Mouse (Mus musculus) heart, embryonic 13.5 days (tissue): ENCODE measurements around the gene Fosl2. TPM values are rescaled to one million over a fixed set of nuclear protein-coding genes. Genes with fewer than 3 reads are reported as not detected.
A peak's percentile ranks its signal among the peaks of the same experiment; 100 is the strongest.

ENCODE experiments used
- ATAC-seq: fragments of 200-750 bp; cut with Nextera tagmentation; 2 replicates; pipeline ENCODE4 v1.8.0; 2017; ENCODE audit warnings: moderate TSS enrichment; ENCODE audit not compliant: insufficient number of reproducible peaks, low FRiP score, low TSS enrichment; ENCODE audit errors: extremely low read depth
- H3K27ac ChIP-seq: fragments of 300-500 bp; sonication (generic); replicated peaks from 2 replicates; pipeline ENCODE4 v1.5.1; 2015; ENCODE audit warnings: moderate library complexity, mild to moderate bottlenecking, inconsistent platforms
- H3K27me3 ChIP-seq: fragments of 300-500 bp; sonication (generic); replicated peaks from 2 replicates; pipeline ENCODE4 v1.6.1; 2015; ENCODE audit warnings: mild to moderate bottlenecking, inconsistent platforms
- H3K36me3 ChIP-seq: fragments of 300-500 bp; sonication (generic); 2 replicates; pipeline ENCODE4 v1.6.1; 2015; ENCODE audit warnings: mild to moderate bottlenecking, inconsistent platforms
- H3K4me1 ChIP-seq: fragments of 300-500 bp; sonication (generic); 2 replicates; pipeline ENCODE4 v1.6.1; 2015; ENCODE audit warnings: inconsistent platforms
- H3K4me2 ChIP-seq: fragments of 300-500 bp; sonication (generic); 2 replicates; pipeline ENCODE4 v1.6.1; 2015; ENCODE audit warnings: inconsistent platforms, mild to moderate bottlenecking, moderate library complexity
- H3K4me3 ChIP-seq: fragments of 300-500 bp; sonication (generic); 2 replicates; pipeline ENCODE4 v1.5.1; 2015; ENCODE audit warnings: moderate library complexity, mild to moderate bottlenecking, inconsistent platforms
- H3K9ac ChIP-seq: fragments of 300-500 bp; sonication (generic); 2 replicates; pipeline ENCODE4 v1.6.1; 2015; ENCODE audit warnings: inconsistent platforms, mild to moderate bottlenecking, moderate library complexity
- H3K9me3 ChIP-seq: fragments of 300-500 bp; sonication (generic); 2 replicates; pipeline ENCODE4 v1.6.1; 2016; ENCODE audit warnings: inconsistent platforms
- WGBS: fragments of 180-500 bp; shearing (Covaris S2); methylation state at CpG from one replicate; pipeline ENCODE4 v1.1.7; 2015; ENCODE audit warnings: mixed read lengths; 5-methylcytosine and 5-hydroxymethylcytosine counted together
- polyA plus RNA-seq: library from polyadenylated mRNA; unstranded; fragments of >200 nt; fragmentation: Nextera tagmentation; extraction: Ambion mirVana; gene quantifications from 2 replicates; pipeline ENCODE4 v1.2.1, GENCODE M21; 2015

Gene Fosl2
- polyA plus RNA-seq, 1 experiment from 2014 or later: 2.0 TPM

DNA sequence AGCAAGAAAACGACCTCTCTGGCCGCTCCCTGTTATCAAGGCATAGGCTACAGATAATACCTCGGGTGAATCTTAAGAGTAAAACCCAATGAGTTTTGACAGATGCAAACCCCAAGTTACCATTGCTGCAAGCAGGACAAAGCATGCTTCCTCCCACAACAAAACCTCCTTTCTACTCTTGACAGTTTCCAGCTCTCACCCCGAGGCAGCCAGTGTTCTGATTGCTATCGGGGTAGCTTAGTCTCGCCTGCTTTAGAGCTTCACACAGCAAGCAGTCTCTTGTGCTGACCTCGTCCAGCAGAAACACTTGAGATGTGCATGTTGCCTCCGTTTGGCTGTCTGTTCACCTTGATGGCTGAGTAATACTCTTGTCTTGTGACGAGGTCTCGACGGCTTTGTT, 52.1 kb downstream of the Fosl2 start:
- Histone ChIP-seq H3K4me3 (no peak overlapping the region), H3K9ac (no peak overlapping the region), H3K9me3 (no peaks in the 10 kb centered on the region), H3K27ac (no peak overlapping the region), H3K4me1 (peaks cover 33% of the 10 kb centered on the region), H3K36me3 (no peaks in the 10 kb centered on the region), H3K4me2 (peak overlapping the region; percentile 27; the same call in 1 of the 2 replicates), H3K27me3 (no peaks in the 10 kb centered on the region)
- no peak for ATAC-seq
- 23% methylated on average over 11 of the region's 11 CpGs for WGBS

DNA sequence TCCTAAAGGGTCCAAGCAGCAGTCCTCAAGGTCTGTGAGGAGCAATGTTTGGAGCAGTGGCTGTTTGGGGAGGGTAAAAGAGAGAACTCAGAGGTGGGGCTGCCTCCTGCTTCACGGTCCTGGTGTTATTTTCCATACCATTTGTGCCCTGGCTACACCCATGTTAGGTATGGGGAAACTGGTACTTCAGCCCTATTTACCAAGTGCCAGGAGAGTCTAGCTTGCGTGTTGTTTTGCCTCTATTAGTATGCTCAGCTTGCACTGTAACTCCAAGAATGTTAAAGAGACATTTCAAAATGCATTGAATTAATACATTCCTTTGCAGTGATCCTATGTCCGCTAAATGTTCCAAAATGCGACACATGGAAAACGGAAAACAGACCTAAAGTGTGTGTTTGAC, 55.7 kb downstream of the Fosl2 start:
- Histone ChIP-seq H3K27ac (no peak overlapping the region), H3K4me3 (no peak overlapping the region), H3K4me1 (peaks cover 26% of the 10 kb centered on the region), H3K27me3 (no peaks in the 10 kb centered on the region), H3K4me2 (no peak overlapping the region), H3K36me3 (no peaks in the 10 kb centered on the region), H3K9ac (no peak overlapping the region), H3K9me3 (no peaks in the 10 kb centered on the region)
- no peak for ATAC-seq
- WGBS: 76% methylated on average over 5 of the region's 5 CpGs

DNA sequence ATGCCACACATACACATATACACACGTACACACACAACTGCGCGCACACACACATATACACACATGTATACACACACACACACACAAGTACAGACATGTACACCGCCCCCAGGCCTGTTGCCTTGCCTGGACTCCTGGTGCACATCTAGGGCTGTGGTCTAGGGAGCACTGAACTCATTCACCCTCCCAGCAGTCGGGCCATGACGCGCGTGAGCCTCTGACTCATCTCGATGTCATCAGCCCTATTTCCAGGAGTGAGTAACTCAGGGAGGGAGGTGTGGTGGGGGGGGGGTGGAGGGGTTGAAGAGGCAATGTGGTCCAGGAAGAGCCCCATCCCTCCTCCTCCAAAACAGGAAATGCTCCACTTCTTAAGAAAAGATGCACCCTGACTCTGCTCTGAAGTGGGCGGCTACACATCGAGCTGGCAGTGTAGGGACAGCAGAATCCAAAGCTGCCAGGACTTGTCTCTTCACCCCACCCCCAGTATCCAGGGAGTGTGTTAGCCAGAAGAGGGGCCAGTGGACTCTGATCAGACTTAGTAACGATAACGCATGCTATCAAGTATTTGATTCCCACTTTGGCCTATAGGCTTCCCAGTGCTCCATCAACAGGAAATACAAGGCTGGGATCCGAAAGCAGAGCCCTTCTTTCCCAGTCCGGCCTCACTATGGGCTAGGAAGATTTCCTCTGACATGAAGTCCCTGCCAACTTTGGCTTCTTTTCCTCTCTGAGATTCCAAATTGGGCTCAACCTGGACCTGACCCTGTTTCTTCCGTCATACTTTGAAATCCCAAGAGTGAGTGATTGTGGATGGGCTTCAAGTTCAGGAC, 56.6 kb downstream of the Fosl2 start:
- H3K9me3 ChIP-seq: no peaks in the 10 kb centered on the region
- H3K4me1 ChIP-seq: peaks cover 26% of the 10 kb centered on the region
- 62% methylated on average over 16 of the region's 16 CpGs for WGBS
- no peak overlapping the region for H3K9ac ChIP-seq
- ATAC-seq: no peak
- H3K27ac ChIP-seq: peak overlapping the region; percentile 12; the same call in 1 of the 2 replicates
- H3K4me3 ChIP-seq: no peak overlapping the region
- no peaks in the 10 kb centered on the region for H3K27me3 ChIP-seq
- H3K36me3 ChIP-seq: no peaks in the 10 kb centered on the region
- no peak overlapping the region for H3K4me2 ChIP-seq

DNA sequence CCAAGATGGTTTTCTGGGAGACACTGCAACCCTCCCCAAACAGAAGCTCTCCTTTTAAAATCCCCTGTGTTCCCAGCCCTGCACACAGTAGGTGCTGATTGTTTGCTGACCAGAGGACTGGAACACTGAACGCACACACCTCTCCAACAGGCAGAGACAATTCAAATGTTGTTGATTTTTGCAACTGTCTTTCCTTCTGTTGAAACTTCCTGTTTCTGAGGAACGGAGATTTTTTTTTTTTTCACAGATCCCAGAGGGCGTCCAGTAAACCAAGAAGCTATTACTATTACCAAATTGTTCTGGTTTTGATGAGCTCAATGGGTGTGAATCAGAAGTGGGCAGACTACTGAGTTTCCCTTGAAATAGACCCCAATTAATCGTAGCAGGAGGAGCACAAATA, 58.6 kb downstream of the Fosl2 start:
- no peak for ATAC-seq
- Histone ChIP-seq H3K36me3 (no peaks in the 10 kb centered on the region), H3K4me1 (peaks cover 20% of the 10 kb centered on the region), H3K27ac (no peak overlapping the region), H3K4me2 (no peak overlapping the region), H3K27me3 (no peaks in the 10 kb centered on the region), H3K9me3 (no peaks in the 10 kb centered on the region), H3K4me3 (no peak overlapping the region), H3K9ac (no peak overlapping the region)
- WGBS: 63% methylated on average over 4 of the region's 4 CpGs

DNA sequence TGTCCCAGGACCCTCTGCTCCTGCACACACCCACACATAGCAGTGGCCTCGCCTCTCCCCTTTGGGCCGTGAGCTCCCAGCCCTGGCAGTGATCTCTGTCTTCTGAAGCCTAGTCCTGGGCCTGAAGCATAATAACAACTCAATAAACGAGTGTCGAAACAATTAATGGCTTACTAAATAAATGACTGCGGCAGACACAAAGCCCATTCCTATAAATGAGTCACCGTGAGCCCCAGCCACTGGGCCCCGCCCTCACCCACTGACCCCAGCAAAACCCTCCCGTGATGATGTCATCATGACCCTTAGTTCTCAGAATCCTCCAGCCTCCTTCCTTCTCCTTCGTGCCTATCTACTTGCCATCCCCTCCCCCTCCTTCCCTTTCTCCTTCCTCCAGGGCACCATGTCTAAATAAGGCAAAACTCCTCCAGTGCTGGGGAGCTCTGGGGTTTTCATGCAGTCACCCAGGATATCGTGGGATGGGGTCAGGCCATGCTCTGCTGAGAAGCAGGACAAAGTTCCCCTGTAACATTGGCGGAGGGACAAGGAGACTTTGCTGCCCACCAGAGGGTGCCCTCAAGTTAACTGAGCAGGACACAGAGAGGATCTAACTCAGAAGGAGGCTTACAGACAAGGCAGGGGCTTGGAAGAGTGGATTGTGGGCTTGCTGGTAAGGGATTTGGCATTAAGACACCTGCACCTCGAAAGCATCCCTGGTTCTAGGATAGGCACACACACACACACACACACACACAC, 60.4 kb downstream of the Fosl2 start:
- WGBS: 47% methylated on average over 12 of the region's 12 CpGs
- Histone ChIP-seq H3K4me1 (peaks cover 13% of the 10 kb centered on the region), H3K4me3 (no peak overlapping the region), H3K4me2 (no peak overlapping the region), H3K9me3 (no peaks in the 10 kb centered on the region), H3K9ac (no peak overlapping the region), H3K36me3 (no peaks in the 10 kb centered on the region), H3K27ac (0 out of 2 replicates have a peak overlapping the region, but pooled peaks have one; percentile 36), H3K27me3 (no peaks in the 10 kb centered on the region)
- ATAC-seq: no peak

DNA sequence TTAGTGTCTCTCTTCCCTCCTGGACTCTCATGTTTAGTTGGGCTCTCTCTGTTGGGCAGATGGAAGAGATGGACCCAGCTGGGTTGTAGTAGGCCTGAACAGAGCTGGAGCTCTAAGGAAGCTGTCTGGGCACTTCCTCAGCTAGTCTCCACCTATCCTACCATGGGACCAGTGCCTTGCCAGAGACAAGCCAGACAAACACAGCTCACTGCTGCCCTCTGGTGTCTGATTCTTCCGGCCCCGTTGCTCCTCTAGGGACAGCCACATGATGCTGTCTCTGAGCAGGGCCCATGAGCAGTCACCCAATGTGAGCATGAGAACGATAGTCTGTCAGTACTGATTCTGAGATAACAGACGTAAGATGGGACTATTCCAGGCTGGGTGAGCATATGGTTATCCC, 62.1 kb downstream of the Fosl2 start:
- no peaks in the 10 kb centered on the region for H3K27me3 ChIP-seq
- ATAC-seq: no peak; the same call in 1 of the 2 replicates
- no peak overlapping the region for H3K4me2 ChIP-seq
- H3K9me3 ChIP-seq: no peaks in the 10 kb centered on the region
- H3K9ac ChIP-seq: no peak overlapping the region
- H3K36me3 ChIP-seq: no peaks in the 10 kb centered on the region
- peaks cover 4% of the 10 kb centered on the region for H3K4me1 ChIP-seq
- WGBS: 9% methylated on average over 4 of the region's 4 CpGs
- no peak overlapping the region for H3K27ac ChIP-seq
- no peak overlapping the region for H3K4me3 ChIP-seq

DNA sequence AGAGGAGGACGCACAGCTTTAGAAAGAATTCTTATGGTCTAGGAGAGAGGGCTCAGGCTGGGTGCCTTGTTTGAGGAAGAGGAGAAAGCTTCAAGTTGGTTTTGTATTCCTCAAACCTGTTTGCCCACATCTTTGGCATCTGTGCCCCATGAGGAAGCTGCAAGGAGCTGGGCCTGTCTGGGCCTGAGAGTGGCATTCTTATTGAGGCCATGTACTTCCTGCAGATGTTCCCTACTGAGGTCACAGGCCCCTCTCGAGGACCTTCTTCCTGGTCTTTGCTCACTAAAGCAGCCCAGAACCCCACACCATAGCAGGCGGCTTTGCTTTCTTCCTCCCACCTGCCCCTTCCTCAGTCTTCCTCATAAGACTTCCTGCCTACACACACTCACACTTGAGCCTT, 63.5 kb downstream of the Fosl2 start:
- WGBS: 66% methylated on average over 3 of the region's 3 CpGs
- Histone ChIP-seq H3K27me3 (no peaks in the 10 kb centered on the region), H3K4me2 (no peak overlapping the region), H3K36me3 (no peaks in the 10 kb centered on the region), H3K4me3 (no peak overlapping the region), H3K9me3 (no peaks in the 10 kb centered on the region), H3K4me1 (peaks cover 3% of the 10 kb centered on the region; the same call in 1 of the 2 replicates), H3K27ac (no peak overlapping the region), H3K9ac (no peak overlapping the region)
- no peak for ATAC-seq

DNA sequence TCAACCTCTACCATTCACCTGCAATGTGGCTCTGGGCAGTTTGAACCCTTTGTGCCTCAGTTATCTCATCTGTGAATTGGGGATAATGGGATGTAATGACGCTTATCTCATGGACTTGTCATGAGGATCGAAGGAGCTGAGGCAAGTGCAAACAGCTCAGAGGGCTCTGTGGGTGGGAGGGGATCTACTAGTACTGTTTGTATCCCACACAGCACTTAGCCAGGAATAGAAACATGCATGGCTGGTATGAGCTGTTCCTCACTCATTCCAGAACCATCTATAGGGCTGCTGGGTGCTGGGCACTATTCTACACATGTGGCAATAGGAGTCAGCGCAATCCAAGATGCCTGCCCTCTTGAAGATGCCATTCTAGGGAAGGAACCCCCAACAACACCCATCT, 64.0 kb downstream of the Fosl2 start:
- no peak overlapping the region for H3K27ac ChIP-seq
- 63% methylated on average over 3 of the region's 3 CpGs for WGBS
- peaks cover 3% of the 10 kb centered on the region; the same call in 1 of the 2 replicates for H3K4me1 ChIP-seq
- no peaks in the 10 kb centered on the region for H3K27me3 ChIP-seq
- no peak overlapping the region for H3K9ac ChIP-seq
- no peak overlapping the region for H3K4me3 ChIP-seq
- no peak for ATAC-seq
- H3K9me3 ChIP-seq: no peaks in the 10 kb centered on the region
- no peak overlapping the region for H3K4me2 ChIP-seq
- no peaks in the 10 kb centered on the region for H3K36me3 ChIP-seq

DNA sequence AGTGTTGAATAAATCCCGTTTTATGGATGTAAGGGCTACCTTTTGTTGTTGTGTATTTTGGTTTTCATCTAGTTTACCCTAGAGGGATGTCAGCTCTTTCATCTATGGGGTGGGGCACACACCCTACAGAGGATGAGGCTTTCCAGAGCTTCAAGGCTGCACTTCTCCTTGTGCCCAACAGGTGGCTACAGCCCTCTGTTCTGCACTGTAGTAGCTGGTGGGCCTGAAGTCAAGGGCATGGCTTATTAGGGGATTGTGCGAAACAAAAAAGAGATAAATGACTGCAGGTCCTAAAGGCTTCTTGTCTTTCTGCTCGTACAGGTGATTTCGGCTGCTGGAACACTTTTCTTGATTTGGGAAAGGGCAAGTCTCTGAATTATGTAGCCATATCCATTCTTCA, 69.1 kb downstream of the Fosl2 start:
- H3K4me2 ChIP-seq: no peak overlapping the region
- H3K9ac ChIP-seq: no peak overlapping the region
- no peaks in the 10 kb centered on the region for H3K27me3 ChIP-seq
- H3K36me3 ChIP-seq: no peaks in the 10 kb centered on the region
- no peak for ATAC-seq
- H3K4me1 ChIP-seq: no peaks in the 10 kb centered on the region
- 63% methylated on average over 4 of the region's 4 CpGs for WGBS
- no peaks in the 10 kb centered on the region for H3K9me3 ChIP-seq
- H3K27ac ChIP-seq: no peak overlapping the region
- H3K4me3 ChIP-seq: no peak overlapping the region

DNA sequence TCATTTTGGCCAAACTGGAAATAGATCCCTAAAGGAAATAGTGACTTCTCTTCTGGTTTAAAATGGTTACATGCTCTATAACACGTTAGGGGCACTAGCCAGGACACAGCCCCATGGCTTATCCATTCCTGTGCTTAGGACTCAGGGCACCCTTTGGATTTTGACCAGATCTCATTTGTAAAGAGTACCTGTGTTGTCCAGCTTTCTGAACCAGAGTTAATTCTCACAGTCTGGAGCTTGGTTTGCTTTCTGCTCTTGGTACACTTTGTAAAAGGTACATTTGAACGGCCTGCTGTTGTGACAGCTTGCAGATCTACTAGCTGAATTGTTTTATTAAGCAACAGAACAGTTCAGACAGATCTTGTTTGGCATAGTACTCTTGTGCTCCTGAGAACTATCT, 71.1 kb downstream of the Fosl2 start:
- no peaks in the 10 kb centered on the region for H3K4me1 ChIP-seq
- no peak overlapping the region for H3K27ac ChIP-seq
- no peak overlapping the region for H3K4me2 ChIP-seq
- no peak overlapping the region for H3K9ac ChIP-seq
- WGBS: 55% methylated on average over 2 of the region's 2 CpGs
- no peak overlapping the region for H3K4me3 ChIP-seq
- no peaks in the 10 kb centered on the region for H3K27me3 ChIP-seq
- H3K36me3 ChIP-seq: no peaks in the 10 kb centered on the region
- ATAC-seq: no peak
- no peaks in the 10 kb centered on the region for H3K9me3 ChIP-seq
